Mouse (Mus musculus): ENCODE measurements at regions not wholly inside any gene's neighbourhood (a gene's known extent, or its start where the extent isn't known, plus 50 kb on each side); places are given as distances from the start of the nearest gene placed in this dataset.
"Not testable (repeated sequence)": the region's sequence is repeated elsewhere in the genome, so short reads cannot be mapped to it uniquely, and the experiment has no call there.

DNA sequence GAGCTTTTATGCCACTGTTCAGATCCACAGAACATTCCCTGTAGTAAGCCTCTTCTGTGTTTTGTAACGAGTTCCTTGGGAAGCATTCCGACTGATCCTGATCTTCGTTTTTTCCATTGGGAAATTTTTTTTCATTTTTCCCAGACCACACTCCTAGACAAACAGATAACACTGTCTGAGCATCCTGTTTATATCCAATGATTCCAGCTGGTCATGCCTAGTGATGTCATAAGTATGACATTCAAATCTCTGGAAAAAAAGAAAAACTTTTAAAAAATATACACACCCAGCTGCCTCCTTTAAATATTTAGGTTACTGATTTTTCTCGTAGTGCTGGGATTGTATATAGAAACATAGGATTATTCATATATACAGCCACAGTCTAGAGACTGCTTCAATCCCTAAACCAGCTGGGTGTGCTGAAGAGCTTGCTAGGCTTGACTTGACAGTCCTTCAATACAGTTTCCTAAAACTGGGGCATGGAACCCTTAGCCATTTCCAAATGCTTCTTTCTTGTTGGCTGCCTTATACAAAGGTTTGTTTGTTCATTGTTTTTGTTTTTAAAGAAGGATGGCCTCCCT is 116.0 kb upstream of the Ghr start:
- DNase-seq (ENCODE audit: low read depth), result no peak

DNA sequence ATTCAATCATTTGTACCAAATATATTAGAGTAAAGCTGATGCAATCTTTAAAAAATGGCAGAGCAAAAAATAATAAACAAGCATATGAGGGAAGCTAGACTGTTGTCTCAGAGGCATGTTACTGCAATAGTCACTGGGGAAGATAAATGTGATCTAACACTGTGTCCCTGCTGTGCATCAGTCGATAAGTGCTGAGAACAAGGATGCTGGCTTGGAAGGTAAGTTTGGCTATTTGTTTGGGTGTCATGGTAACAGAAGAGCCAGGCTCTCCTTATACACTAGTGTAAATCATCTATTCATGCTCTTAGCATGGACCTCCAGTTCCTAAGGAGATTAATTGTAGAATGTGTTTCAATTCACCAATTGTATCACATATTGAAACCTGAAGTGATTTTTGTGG is 102.0 kb upstream of the Ghr start:
- DNase-seq (ENCODE audit: low read depth), result no peak

DNA sequence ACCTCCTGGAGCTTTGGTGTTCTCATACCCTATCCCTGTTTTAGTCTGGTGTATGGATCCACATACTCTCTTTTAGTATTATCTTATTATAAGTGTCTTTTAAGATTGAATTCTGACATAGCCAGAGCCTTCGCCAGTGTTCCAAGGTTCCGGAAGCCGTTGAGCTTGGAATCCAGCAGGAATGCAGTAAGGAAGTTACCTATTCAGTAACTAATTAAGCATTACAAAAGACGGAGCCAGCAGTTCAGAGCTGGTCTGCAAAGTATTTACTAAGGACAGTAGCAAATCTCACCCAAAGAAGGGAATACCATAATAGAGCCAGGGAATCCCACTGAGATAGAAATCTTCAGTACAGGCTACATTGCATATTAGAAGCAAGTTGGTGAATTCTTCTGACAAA is 93.7 kb upstream of the Ghr start:
- not testable (repeated sequence) for DNase-seq (ENCODE audit: low read depth)

DNA sequence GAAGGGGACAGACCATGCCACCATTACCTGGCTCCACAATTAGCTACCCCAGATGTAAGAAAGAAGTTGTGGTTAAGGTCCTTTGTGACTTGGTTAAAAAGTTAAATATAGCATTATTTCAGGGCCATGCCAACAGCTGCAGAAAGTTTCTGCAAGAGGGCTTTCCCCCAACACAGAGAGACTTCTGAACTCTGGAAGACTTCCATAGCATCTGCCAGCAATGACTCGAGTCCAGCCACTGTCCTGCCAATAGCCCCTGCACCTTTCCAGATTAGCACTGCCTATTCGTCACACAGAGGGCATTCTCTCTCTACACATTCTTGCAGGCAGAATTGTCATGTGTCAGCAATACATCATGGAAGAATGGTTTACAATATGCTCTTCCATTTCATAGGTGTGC is 89.3 kb upstream of the Ghr start:
- no peak for DNase-seq (ENCODE audit: low read depth)

DNA sequence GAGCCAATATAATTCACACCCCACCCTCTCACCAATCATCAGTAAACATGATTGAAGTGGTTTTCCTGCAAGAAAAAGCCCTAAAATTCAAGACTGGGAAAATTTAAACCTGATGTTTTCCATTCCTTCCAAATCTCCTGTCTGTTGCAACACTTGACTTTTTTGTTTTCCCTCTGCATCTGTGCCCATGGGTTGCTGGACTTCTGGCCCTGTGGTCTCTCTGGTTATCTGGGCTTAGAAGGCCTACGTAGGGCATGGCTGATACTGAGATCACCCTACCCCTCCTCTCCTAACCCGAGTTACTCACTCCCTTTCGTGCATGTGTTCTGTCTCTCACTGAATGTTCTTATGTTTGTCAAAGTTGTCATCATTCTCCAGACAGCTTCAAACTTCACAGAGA is 87.9 kb upstream of the Ghr start:
- no peak for DNase-seq (ENCODE audit: low read depth)

DNA sequence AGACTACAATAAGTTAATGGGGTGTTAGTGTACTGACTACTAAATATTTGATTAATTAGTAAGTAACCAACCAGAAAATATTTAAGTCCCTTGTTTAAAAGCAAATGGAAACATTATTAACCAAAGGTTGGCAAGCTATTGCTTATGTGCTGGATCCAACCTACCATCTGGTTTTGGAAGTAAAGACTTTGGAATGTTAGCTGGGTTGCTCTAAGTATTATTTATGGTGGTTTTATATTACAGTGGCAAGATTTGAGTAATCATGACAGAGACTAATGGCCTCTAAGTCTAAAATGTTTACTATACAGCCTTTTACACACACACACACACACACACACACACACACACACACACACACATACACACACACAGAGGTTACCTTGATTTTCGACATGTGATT is 86.1 kb upstream of the Ghr start:
- DNase-seq (ENCODE audit: low read depth), result no peak

DNA sequence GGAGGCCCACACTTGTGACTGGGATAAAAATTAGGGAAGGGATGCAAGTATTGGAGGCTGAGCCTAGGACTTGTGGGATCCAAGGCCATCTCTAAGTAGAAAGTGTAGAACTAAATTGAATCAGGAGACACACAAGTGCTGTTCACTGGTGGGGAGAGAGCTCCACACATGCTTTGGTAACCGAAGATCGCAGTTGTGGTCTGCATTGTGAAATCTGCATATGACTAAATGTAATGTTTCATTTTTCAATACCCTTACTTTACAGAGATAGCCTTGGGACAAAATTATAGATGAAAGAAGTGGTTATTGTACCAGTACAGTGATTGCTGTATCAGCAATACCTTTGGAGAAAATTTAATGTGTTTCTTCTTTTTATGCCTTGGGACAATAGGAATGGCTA is 85.6 kb upstream of the Ghr start:
- no peak for DNase-seq (ENCODE audit: low read depth)

DNA sequence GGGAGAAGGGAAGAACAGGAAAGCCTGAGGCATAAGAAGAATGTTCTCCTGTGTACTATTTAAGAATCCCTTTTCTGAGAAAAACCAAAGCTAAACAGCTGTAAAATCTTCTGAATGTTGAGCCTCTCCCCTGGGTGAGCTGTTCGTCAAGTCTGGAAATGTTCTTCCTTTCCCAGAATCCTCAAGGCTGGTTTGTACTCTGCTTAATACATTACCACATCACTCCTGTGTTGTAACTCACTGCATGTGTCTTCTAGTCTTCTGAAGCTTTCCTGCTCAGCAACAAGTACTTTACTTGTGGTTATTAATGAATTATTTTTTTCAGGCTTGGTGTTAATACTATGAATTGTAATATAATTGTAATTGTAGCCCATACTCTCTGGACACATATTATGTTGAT is 65.4 kb upstream of the Ghr start:
- DNase-seq (ENCODE audit: low read depth), result no peak

DNA sequence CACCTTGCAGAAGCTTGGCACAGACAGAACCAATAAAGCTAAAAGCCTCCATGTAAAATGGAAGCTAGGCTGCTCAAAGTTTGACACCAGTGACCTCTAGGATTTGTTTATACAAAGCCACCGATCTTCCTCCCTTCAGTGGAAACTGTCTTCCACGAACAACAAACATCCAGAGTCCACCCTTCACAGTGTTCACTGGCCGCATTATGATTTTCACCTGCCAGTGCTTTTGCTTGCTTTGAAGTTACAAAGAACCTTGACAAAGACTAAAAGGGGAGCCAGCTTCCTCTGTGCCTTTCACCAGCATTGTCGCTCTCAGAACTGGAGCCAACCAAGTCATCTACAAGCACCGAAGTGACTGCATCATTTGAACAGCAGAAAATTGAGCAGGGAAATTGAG is 56.8 kb upstream of the Ghr start:
- no peak for DNase-seq (ENCODE audit: low read depth)

Measured in naive thymus-derived CD4-positive, alpha-beta T cell, adult 2 months (primary cell).